Mouse (Mus musculus) heart, adult 2 months (tissue): ENCODE results near the gene Tshz2.

ENCODE experiments used
- CTCF ChIP-seq: fragments of 200-600 bp; IDR thresholded peaks from 2 replicates; pipeline ENCODE4 v1.8.1; 2022; ENCODE audit warnings: antibody characterized with exemption, mild to moderate bottlenecking, moderate library complexity
- EP300 ChIP-seq: fragments of 200-500 bp; IDR thresholded peaks from 2 replicates; pipeline ENCODE4 v1.6.1; 2011; ENCODE audit warnings: low read depth, low read length, control low read depth; ENCODE audit not compliant: insufficient read depth
- POLR2A ChIP-seq: fragments of 200-500 bp; IDR thresholded peaks from 2 replicates; pipeline ENCODE4 v1.6.1; 2011; ENCODE audit warnings: mild to moderate bottlenecking, low read depth, low read length, control low read depth; ENCODE audit not compliant: insufficient read depth

GRCm38 (mm10) chr2:169837031-169837605 lies 204.3 kb downstream of the Tshz2 start:
- TF ChIP-seq CTCF (no peak), EP300 (no peak), POLR2A (no peak)
